Mouse (Mus musculus): ENCODE measurements around the gene Uhrf1. TPM values are rescaled to one million over a fixed set of nuclear protein-coding genes. Genes with fewer than 3 reads are reported as not detected.
A peak's percentile ranks its signal among the peaks of the same experiment; 100 is the strongest.

Uhrf1 gene
- total RNA-seq, 2 experiments from 2014 or later: 1.3 to 2.1 TPM

DNA sequence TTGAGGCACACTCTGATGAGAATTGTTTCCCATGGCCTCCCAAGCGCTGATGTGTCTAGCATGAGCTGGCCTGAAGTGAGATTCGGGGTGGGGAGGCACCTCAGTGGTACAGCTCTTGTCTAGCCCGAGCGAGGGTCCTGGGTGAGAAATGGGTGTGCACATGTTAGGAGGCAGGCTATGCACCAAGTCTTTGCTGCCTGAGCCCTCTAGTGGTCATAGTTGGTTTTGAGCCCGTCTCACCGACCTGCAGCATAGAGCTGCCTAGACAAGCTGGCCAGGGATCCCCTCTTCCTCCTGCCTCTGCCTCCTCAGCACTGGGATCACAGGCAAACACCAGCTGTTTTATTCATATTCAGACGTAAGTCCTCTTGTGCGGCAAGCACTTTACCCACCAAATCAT, 39.1 kb upstream of the Uhrf1 start:
- peak; percentile 88 for DNase-seq
- Histone ChIP-seq H3K27ac (peak overlapping the region; percentile 98), H3K4me3 (peak overlapping the region; percentile 61)
- intact Hi-C loops (cut with DNase I): no loop called here
- peak; percentile 79 for TF ChIP-seq CTCF (IDR thresholded peaks at IDR 0.05)

DNA sequence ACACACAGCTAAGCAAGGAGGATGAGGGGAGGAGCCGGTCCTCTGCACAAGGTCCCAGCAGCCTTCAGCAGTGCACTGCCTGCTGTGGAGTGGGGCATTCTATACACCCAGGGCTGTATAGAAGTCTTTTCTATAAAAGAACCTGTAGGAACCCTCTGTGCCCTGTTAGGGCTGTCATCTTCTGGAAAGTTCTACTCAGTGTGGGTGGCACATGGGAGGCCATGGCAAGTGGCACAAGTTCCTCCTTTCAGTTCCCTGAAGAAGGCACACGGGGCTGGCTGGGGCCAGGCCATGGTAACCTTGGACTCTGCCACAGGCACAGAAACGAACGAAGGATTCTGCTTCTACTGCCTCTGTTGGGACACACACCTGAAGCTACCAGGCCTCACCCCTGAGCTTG, 38.1 kb upstream of the Uhrf1 start:
- peak overlapping the region; percentile 98 for H3K27ac ChIP-seq
- no peak for DNase-seq
- intact Hi-C loops (cut with DNase I): no loop called here
- H3K4me3 ChIP-seq: peak overlapping the region; percentile 61
- no peak for TF ChIP-seq CTCF (IDR thresholded peaks at IDR 0.05)

DNA sequence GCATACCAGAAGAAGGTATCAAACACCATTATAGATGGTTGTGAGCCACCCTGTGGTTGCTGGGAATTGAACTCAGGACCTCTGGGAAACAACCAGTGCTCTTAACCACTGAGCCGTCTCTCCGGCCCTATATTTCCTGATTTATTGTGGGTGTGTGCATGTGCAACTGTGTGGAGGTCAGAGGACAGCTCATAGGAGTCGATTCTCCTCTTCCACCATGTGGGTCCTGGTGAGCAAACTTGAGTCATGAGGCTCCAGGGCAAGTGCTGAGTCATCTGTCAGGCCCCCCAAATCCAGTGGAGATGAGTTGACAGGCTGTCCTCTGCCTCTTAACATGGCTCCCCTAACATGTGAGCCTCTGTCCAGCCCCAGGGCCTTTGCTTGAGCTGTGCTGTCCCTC, 37.3 kb upstream of the Uhrf1 start:
- TF ChIP-seq CTCF (IDR thresholded peaks at IDR 0.05): no peak
- H3K4me3 ChIP-seq: no peak overlapping the region
- H3K27ac ChIP-seq: peak overlapping the region; percentile 59; the same call in 1 of the 2 replicates
- intact Hi-C loops (cut with DNase I): no loop called here
- no peak for DNase-seq

DNA sequence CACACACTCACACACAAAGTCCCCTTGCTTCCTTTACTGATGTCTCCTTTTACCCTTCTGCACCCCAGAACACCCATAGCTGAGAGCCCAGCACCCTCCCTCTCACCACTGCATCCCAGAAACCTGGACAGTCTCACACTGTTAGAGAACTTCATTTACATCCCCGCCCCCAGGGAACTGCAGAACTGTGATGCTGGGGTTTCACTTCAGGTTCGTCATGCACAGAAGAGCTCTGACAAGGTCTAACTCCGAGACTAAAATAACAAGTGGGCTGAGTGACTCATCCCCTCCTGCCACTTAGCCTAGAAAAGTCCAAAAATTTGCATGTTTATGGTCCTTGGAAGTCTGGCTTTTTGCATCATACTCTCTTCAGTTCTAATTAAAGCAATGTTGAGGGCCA, 36.9 kb upstream of the Uhrf1 start:
- intact Hi-C loops (cut with DNase I): no loop called here
- peak overlapping the region; percentile 59 for H3K27ac ChIP-seq
- no peak overlapping the region for H3K4me3 ChIP-seq
- TF ChIP-seq CTCF (IDR thresholded peaks at IDR 0.05): no peak
- DNase-seq: no peak

DNA sequence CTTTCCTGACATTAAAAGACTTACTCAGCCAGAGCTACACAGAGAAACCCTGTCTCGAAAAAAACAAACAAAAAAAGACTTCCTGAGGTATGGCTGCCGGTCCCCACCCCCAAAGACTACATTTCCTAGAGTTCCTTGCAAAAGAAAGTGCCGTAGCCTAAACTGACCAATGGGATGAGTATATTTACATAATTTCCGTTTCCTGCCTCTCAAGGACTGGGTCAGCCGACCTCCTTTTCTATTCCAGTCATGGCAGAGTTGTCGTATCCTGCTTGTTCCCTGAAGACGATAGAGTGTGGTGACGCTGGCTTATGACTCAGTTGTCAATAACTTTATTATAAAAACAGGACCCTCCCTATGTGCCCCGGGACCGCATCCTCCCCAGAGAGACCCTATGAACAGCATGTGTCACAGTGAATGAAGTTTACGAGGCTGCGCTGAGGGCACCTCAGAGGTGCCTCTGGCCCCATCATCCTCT, 33.9 kb upstream of the Uhrf1 start:
- Histone ChIP-seq H3K4me3 (peak overlapping the region; percentile 63), H3K27ac (peak overlapping the region; percentile 96)
- intact Hi-C loops (cut with DNase I): no loop called here
- peak; percentile 67 for DNase-seq
- TF ChIP-seq CTCF (IDR thresholded peaks at IDR 0.05): no peak

DNA sequence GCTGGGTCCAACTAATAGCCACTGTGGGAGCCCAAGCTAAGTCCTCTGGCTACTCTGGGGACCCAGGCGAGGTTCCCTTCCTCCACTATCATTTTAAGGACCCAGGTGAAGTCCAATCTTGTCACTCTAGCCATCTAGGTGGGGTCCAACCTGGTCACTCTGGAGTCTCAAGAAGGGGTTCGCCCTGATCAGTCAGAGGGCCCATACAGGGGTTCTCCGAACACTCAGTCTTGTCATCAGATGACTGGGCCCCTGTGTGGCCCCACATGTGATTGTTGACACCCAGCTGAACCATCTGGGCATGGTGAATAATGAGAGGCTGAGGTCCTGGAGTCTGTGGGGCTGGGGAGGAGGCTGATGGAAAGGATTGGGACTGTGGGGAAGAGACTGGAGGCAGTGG, 33.4 kb upstream of the Uhrf1 start:
- no peak for TF ChIP-seq CTCF (IDR thresholded peaks at IDR 0.05)
- Histone ChIP-seq H3K27ac (peak overlapping the region; percentile 96), H3K4me3 (peak overlapping the region; percentile 63)
- DNase-seq: no peak
- intact Hi-C loops (cut with DNase I): no loop called here

DNA sequence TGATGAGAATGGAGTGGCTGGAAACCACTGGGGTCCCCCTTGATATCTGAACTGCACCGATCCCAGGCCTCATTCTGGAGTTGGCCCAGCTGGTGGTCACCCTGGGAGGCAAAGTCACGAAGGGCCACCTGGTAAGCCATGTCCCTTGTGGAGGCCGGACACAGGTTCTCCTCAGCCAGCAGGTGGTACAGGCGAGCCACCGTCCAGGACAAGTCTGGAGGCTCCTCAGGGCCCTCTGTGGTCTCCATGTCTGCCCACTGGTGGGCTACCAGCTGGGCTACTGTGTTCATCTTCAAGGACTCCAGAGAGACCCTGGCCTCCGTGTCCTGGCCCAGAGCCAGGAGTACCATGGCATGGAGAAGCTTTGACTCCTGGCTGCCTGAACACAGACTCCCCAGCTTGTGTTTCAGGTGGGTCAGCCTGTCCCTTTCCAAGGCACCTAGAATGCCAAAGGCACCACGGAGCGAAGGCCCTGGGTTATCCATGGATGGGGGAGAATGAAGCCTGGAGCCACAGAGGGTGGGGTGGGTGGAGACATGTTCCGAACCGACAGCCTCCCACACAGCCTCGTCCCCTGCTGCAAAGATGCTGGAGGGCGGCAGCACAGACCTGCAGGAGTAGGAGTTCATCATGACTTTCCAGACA, 31.4 kb upstream of the Uhrf1 start:
- Histone ChIP-seq H3K4me3 (no peak overlapping the region), H3K27ac (no peak overlapping the region)
- no peak for TF ChIP-seq CTCF (IDR thresholded peaks at IDR 0.05)
- no peak for DNase-seq
- intact Hi-C loops (cut with DNase I): no loop called here

DNA sequence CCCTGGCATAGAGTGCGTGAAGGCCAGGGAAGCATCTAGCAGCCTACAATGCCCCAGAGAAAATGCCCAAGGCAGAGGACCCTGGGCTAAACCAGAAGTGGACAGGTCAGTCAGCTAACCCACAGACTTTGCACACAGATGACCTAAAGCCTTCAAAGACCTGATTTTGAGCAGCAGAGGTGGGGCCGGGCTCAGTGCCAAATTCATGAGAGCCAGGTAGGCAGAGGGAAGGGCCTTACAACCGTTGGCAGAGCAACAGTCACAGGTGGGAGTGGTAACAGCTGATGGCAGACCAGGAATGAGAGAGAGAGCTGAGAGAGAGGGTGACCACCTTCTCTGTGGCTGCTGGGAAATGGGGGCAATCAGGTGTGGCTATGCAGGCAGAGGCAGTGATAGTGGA, 30.5 kb upstream of the Uhrf1 start:
- no peak for TF ChIP-seq CTCF (IDR thresholded peaks at IDR 0.05)
- no peak overlapping the region for H3K4me3 ChIP-seq
- 0 out of 2 replicates have a peak overlapping the region, but pooled peaks have one; percentile 49 for H3K27ac ChIP-seq
- intact Hi-C loops (cut with DNase I): no loop called here
- no peak for DNase-seq

DNA sequence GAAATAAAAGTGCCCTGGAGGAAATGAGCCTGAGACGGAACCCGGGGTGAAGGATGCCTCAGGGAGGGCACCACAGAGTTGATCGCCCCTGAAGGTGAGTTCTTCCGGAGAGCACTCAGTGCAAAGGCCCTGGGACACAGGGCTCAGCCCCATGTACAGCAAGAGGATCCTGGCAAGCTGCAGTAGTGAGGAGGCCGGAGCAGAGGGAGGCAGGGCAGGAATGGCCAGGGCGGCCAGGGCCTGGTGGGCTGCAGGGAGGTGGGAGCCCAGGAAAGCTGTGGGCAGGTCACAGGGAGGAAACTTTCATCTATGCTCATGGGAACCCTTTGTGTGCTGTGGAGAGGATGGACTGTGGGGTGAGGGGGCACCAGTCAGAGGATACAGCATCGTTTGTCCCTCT, 29.6 kb upstream of the Uhrf1 start:
- Histone ChIP-seq H3K27ac (peak overlapping the region; percentile 49), H3K4me3 (no peak overlapping the region)
- TF ChIP-seq CTCF (IDR thresholded peaks at IDR 0.05): no peak
- no peak for DNase-seq
- intact Hi-C loops (cut with DNase I): no loop called here

DNA sequence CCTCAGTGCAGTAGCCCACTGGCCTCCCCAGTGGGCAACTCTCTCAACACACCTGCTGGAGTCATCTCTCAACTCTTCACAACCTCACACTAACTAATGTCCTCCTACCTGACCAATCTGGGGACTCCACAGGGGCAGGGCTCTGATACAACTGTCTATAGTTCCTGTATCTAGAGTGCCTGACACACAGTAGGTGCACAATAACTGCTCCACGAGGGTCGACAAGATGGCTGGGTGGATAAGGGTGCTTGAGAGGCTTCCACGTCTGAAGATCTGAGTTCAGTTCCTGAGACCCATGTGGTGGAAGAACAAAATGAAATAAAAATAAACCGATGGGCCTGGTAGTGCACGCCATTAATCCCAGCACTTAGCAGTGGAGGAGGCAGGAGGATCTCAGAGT, 29.1 kb upstream of the Uhrf1 start:
- intact Hi-C loops (cut with DNase I): no loop called here
- no peak for DNase-seq
- no peak for TF ChIP-seq CTCF (IDR thresholded peaks at IDR 0.05)
- no peak overlapping the region for H3K4me3 ChIP-seq
- H3K27ac ChIP-seq: peak overlapping the region; percentile 54

DNA sequence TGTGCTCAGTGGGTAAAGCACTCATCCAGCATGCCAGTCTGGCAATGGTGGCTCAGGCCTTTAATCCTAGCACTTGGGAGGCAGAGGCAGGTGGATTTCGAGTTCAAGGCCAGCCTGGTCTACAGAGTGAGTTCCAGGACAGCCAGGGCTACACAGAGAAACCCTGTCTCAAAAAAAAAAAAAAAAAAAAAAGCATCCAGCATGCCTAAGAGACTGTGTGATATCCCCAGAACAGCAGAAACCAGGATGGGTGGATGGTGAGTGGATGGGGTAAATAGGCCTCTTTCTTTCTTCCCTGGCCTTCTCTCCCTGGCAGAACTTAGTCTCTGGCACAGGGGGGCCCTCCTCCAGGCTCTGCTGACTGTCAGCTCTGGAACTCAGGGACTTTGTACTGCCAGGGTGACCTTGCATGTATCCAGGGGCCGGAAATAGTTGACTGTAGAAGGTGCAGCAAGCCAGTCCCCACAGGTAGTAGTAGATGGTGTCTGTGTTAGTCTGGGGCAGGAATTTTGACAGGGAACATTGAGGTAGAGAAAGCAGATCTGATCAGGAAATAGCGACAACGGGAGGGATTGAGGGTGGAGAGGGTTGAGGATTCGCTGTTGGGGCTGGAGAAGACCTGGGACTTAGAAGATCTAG, 27.2 kb upstream of the Uhrf1 start:
- DNase-seq: peak; percentile 54
- peak overlapping the region; percentile 95 for H3K27ac ChIP-seq
- TF ChIP-seq CTCF (IDR thresholded peaks at IDR 0.05): no peak
- intact Hi-C loops (cut with DNase I): no loop called here
- peak overlapping the region; percentile 86 for H3K4me3 ChIP-seq

DNA sequence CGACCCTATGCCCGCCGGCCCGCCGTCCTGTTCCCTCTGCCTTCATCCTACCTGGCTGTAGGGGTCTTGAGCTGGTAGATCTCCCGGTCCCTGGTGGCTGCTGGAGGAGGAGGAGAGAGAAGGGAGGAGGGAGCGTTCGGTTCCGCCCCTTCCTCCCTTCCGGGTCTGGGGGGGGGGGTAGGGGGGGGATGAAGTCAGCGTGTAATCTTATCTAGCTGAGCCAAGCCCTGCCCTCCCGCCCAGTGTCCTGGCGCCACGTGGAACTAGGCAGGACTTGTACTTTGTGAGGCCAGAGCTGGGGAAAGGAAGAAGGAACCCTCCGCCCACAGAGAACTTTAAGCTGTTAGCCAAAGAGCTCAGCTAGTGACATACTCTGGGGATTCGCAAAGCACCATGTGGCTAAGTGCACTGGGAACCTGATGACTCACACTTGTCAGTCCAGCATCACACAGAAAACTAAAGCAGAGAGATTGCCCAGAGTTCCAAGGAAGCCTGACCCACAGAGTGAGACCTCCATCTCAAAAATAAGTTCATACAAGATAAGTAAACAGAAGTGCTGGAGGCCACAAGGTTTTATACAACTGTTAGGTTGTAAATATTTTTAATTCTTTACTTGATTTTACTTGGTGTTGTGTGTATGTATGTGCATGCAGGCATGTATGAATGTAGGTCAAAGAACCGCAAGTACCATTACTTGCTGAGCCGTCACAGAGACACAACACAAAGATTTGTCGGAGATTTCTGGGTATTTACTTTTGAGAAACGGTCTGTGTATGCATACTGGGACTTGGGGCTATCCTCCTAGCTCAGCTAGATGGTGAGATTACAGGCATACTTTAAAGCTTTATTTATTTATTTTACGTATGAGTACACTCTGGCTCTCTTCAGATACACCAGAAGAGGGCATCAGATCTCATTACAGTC, 26.2 kb upstream of the Uhrf1 start, which contains the start of gene Ticam1:
Gene Ticam1, minus strand, starts transcription at position 144 of the 924 bp plus-strand sequence.
- peak; percentile 95 for DNase-seq
- intact Hi-C loops (cut with DNase I): no loop called here
- Histone ChIP-seq H3K27ac (peak within 1 kb of the TSS; percentile 95), H3K4me3 (peak within 1 kb of the TSS; percentile 86)
- peak; percentile 47 for TF ChIP-seq CTCF (IDR thresholded peaks at IDR 0.05)

DNA sequence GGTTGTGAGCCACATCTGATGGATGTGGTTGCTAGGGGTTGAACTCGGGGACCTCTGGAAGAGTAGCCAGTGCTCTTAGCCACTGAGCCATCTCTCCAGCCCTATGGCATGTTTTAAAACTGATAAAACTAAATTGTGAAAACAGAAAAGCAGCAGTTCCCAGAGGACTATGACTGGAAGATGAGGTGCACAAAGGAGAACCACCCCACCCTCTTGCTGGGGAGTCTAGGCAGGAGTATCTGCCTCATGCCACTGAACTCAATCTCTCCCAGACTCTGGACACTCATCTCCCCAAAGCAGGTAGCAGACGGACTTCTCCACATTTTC, 25.6 kb upstream of the Uhrf1 start:
- intact Hi-C loops (cut with DNase I): no loop called here
- peak; percentile 26 for DNase-seq
- TF ChIP-seq CTCF (IDR thresholded peaks at IDR 0.05): no peak
- peak overlapping the region; percentile 95 for H3K27ac ChIP-seq
- H3K4me3 ChIP-seq: peak overlapping the region; percentile 86
